Mouse (Mus musculus) embryonic fibroblast, embryonic 13.5 days (primary cell): ENCODE results near the gene Smox.

Experiments used
- CTCF ChIP-seq: IDR thresholded peaks from 2 replicates; pipeline ENCODE4 v1.5.1; 2011; ENCODE audit warnings: mild to moderate bottlenecking, control low read depth, low read length, moderate library complexity, borderline replicate concordance; ENCODE audit not compliant: insufficient read depth
- POLR2A ChIP-seq: IDR thresholded peaks from 2 replicates; pipeline ENCODE4 v1.6.1; 2011; ENCODE audit warnings: low read depth, mild to moderate bottlenecking, control low read depth, low read length, moderate library complexity

DNA sequence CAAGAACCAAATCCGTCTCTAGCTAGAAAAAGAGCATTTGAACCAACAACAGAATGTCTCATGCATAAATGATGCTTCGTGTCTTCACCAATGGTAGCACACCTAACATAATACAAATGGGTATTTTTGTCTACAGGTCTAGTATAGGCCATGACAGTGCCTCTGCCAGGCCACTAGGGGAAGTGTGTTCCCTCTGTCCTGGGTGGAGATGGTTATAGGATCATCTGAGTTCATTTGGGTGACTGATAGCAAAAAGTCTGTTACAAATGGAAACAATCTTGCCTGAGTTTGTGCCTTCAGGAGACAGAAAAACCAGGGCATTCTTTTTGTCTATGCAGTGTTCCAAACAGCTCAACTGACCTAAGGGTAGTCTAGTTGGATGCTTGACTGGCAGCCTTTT lies 2.4 kb upstream of the Smox start:
- TF ChIP-seq CTCF (no peak), POLR2A (no peak)
